Mouse (Mus musculus) cerebellum, adult 2 months (tissue): ENCODE measurements around the gene Neil3.

Experiments
- CTCF ChIP-seq: fragments of 200-500 bp; IDR thresholded peaks from 2 replicates; pipeline ENCODE4 v1.5.1; 2011; ENCODE audit warnings: low read depth, mild to moderate bottlenecking, control low read depth, low read length, moderate library complexity, borderline replicate concordance; ENCODE audit not compliant: insufficient read depth
- POLR2A ChIP-seq: fragments of 200-500 bp; IDR thresholded peaks from 2 replicates; pipeline ENCODE4 v1.6.1; 2011; ENCODE audit warnings: low read length, control low read depth, borderline replicate concordance; ENCODE audit not compliant: insufficient read depth

GRCm38 (mm10) chr8:53613577-53614287 lies 25.1 kb downstream of the Neil3 start:
- no peak for TF ChIP-seq CTCF
- no peak for TF ChIP-seq POLR2A
